Mouse (Mus musculus): ENCODE measurements at regions not wholly inside any gene's neighbourhood (a gene's known extent, or its start where the extent isn't known, plus 50 kb on each side); places are given as distances from the start of the nearest gene placed in this dataset.

DNA sequence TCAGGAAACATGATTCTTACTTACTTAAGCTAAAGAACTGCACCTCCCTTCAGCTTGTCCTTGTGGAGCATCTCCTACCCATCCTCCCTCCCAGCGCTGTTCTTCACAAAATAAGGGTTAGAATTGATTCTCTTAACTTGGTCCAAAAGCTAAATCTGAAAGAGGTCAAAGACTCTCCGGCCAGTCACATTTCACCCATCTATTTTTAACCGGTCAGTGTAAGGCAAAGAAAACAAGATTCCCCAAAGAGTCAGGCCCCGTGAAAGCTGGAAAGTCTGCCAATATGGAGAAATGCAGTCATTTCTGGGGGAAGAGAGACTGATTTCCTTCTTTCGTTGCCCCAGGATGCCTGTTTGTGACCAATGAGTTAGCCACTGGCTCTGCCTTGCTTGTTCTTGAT, 114.0 kb downstream of the Zfp36l1 start:
- TF ChIP-seq CTCF (IDR thresholded peaks at IDR 0.05) (no peak), EP300 (IDR thresholded peaks at IDR 0.05) (no peak)

Data from lung, postnatal 0 days (tissue).